Mouse (Mus musculus): ENCODE measurements at regions not wholly inside any gene's neighbourhood (a gene's known extent, or its start where the extent isn't known, plus 50 kb on each side); places are given as distances from the start of the nearest gene placed in this dataset.

DNA sequence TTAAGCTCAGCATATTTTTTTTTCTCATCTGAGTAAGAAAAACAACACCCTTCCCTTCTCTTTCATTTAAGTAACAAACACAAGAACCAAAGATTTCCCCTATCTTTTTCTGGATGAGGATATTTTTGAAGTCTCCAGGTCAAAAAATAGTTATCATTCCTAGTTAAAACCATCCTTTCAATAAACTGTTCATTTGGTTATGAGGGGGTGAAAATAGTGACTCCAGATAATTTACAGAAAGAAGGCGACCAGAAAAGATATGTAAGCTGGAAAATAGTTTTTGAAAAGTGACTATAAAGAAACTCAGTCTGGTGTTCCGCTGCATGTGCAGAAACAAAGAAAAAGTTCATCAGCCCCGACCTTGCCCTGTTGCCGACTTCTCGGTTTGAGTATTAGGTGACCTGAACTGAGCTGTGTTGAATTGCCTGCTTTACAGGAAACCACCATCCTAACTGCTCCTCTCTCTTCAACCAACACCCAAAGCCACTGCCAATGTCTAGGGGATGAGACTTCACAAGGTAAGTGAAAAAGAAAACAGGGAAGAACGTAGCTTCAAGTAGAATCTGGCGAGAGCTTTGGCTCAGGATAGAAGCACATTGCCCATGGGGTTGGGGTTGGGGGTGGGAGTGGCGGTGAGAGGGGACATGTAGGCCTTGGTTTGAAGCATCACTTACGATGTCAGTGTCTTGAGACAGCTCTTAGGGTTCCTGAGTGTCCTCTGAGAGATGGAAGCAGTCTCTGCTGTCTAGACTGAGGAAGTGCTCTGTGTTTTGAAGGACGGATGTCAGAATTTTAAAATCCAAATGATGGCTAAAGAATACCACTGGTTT, 104.6 kb downstream of the Ube2e3 start:
- intact Hi-C loops (cut with DNase I): no loop called here
- DNase-seq (ENCODE audit: low spot score): no peak

DNA sequence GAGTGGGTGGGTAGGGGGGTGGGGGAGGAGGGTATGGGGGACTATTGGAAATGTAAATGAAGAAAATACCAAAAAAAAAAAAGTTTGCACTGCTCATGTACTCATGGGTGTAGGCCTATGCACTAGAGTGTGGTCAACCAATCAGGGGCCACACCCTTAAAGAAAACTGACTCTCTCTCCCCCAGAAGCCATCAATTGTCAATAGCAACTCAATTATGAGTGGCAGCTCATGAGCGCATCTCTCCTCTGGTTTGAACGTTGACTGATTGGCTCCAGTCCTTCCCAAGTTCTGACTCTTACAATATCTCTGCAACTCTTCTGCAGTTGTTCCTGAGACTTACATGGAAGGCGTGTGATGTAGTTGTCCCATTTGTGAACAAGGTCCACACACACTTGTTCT, 105.9 kb downstream of the Ube2e3 start:
- intact Hi-C loops (cut with DNase I): no loop called here
- no peak for DNase-seq (ENCODE audit: low spot score)

DNA sequence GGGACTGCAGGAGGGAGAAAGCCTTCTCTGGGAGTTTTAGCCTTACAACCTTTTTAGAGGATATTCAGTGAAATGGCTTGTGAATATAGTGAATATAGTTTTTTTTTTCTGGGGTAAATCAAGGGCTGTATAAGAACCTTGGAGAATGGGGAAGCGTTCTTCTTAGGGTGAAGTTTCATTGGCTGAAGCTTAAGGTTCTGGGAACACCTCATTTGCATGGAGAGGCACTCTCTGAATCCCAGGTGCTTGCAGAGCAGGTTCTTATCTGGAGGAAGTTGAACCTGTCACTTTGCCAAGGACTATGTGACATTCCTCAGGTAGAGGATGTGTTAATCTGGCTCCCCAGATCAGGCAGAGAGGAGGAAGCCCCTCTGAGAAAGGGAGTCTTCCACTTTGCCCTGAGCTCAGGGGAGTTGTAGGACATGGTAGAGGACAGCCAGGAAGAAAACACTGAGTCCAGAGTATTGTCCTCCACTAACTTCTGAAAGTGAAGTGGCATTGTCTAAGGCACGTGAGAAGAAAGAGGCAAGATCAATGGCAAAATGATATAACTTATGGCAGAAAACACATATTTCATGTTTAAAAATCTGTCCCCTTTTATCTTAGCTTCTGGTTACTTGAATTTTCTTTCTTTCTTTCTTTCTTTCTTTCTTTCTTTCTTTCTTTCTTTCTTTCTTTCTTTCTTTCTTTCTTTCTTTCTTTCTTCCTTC, 106.9 kb downstream of the Ube2e3 start:
- intact Hi-C loops (cut with DNase I): no loop called here
- no peak for DNase-seq (ENCODE audit: low spot score)

DNA sequence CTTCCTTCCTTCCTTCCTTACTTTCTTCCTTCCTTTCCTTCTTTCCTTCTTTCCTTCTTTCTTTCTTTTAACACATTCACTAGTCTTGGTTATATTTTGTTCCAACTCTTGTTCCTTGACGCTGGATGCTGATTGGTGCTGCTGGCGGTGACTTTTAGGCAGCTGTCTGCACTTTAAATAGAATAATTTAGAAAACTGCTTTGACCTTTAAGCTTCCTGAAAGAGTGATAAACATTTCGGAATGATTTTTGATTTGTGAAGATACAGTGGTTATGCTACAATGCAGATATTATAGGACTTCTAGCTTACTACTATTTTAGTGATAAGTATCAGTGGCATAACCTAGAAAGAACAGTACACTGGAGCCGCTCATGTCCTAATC, 107.5 kb downstream of the Ube2e3 start:
- intact Hi-C loops (cut with DNase I): no loop called here
- no peak for DNase-seq (ENCODE audit: low spot score)

DNA sequence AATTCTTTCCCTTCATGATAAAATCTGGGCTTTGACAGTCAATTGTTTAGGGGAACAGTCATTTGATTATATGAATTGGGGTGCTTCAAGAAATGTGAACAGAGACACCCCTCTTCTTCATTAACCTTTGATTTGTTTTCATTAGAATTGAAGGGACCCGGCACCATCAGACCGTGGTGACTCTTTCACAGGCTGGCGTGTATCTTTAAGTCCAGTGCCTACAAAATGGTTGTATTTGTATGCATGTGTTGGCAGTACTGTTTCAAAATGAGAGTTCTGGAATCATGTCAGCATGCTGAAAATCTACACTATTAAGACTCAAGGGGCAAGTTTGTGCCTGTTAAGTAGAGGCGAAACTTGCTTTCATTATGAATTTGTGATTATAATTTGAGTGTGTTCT, 108.2 kb downstream of the Ube2e3 start:
- intact Hi-C loops (cut with DNase I): no loop called here
- no peak for DNase-seq (ENCODE audit: low spot score)

DNA sequence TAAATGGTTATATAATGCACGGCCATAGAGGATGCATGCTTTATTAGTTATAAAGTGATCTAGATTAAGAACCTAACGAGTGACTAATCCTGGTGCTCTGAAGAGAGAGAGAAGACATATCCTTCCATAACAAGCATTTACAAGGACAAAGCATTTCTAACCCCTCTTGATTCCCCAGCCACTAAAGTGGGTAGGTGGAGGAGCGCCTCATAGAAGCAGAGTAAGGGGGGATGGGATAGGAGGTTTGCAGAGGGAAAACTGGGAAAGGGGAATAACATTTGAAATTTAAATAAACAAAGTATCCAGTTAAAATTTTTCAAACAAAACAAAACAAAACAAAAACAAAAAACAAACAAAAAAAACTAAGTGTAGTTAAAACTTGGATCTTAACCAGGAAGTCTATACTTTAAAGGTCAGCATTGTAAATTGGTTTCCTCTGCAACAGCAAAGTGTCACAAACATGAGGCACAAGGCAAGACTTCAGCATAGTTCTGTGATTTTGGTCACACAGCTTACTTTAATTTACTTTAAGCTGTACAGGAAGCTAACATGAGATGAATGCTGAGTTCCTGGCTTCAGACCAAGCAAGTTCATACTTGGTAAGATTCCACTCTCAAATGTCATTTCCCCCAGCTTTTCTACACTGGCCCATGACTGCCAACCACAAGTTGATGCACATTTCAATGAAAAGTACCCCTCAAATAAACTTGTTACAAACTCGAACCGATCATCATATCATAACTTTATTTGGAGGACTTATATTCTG, 109.9 kb downstream of the Ube2e3 start:
- DNase-seq (ENCODE audit: low spot score): no peak
- intact Hi-C loops (cut with DNase I): no loop called here

DNA sequence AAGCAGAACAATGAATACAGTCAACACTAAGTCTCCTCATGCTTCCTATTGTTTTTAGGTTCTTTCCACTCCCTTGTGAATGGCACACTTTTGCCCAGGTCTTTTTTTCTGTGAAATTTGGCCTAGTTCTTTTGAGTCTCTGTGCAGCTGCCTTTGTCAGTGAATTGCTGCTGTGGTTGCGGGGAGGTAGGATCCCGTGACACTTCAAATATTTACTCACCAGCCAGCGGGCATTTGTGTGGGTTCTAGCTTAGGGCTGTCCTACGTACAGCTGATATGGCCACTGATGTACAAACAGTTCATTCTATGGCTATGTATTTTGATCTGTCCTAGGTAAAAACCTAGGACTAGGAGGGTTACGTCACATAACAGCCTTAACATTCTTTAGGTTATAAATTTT, 112.1 kb downstream of the Ube2e3 start:
- DNase-seq (ENCODE audit: low spot score): no peak
- intact Hi-C loops (cut with DNase I): no loop called here

DNA sequence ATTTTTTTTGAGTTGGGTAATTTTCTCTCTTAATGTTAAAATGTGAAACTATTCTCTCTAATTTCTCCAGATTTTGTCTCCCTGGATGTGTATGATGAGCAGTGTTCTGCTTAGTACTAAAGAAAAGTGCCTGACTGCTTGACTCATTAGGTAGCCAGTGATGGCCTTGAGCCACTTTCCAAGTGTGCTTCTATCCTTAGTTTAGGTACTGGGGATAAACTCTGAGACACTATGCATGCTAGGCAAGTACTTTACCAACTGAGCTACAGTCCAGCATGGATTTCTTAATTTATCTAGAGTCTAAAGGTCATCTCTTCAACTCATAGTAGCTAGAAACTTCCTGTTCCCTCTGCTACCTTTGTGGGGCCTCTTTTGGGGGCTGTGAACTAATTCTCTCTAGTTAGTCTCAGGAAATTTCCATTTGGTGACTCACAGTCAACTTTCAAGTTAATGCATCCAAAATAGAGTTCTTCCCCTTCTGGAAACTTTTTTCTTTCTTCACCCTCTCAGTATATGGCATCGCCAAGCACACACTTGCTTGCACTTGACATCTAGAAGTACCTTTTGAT, 112.8 kb downstream of the Ube2e3 start:
- intact Hi-C loops (cut with DNase I): no loop called here
- no peak for DNase-seq (ENCODE audit: low spot score)

DNA sequence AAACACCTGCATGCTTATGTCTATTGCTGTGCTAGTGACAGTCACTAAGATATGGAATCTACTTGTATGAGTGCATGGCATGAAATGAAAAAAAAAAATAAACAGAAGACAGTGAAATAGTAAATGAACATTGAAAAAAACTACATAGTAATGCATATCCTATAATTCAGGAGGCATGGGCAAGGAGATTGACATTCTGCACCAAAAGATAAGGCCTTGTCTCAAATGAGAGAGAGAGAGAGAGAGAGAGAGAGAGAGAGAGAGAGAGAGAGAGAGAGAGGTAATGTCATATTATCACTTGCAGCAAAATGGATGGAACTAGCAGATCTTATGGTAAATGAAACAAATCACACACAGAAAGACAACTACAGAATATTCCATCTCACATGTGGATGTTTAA, 115.4 kb downstream of the Ube2e3 start:
- no peak for DNase-seq (ENCODE audit: low spot score)
- intact Hi-C loops (cut with DNase I): no loop called here

DNA sequence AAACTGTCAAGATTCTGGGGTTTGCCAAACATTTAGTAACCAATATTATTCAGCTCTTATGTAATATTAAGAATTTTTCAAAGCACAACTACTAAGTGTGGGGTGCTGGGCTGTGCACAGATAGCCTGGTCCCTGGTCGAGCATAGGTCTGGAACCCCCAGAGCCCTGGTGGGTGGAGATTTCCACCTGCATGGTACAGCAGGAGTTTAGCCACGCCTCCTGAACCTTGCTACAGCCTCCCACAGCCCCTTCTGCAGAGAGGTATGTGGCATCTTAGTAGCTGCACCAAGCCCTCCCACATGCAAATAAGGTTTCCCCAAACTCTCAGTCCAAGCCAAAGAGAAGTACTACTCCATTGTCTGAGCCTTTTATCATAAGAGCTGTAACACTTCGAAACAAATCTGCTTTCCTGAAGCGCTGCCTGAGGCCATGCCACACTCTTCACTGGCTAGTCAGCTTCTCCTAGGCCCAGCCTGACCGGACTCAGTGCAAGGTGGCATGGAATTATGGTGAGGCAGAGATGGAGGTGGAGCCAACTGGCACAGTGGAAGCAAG, 116.1 kb downstream of the Ube2e3 start:
- intact Hi-C loops (cut with DNase I): no loop called here
- DNase-seq (ENCODE audit: low spot score): no peak

DNA sequence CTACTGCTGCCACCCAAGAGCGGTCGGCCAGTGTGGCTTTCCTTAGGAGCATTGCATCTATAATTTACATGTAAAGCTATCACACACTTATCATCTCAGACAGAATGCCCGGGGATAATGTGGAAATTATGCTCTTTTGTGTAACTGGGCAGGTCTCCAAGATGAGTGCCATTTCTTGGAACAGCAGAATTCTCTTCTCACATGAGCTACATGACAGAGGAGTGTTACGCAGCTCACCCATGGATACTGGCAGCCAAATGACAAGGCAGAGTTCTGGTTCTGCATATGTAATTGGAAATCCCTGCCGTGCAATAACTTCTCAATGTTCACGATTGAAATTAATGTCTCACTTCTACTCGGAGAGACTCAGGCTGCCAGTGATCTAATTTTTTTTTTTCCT, 119.1 kb downstream of the Ube2e3 start:
- no peak for DNase-seq (ENCODE audit: low spot score)
- intact Hi-C loops (cut with DNase I): no loop called here

DNA sequence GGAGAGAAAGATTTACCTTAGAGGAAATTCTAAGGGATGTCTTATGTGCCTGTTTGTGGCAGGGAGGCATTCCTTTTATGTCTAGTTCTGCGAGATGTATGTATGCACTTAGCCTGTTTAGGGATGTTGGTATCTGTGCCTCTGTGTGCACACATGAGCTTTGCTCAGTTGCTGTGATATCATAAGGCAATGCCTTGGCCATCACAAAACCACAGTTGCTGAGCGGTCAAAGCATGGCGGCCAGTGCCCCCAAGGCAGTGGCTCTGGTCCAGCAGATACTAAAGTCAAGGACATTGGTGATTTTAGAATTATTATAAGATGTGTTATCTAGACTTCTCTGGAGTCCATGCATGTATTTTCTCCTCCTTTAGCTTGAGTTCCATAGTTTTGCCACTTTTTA, 119.5 kb downstream of the Ube2e3 start:
- intact Hi-C loops (cut with DNase I): no loop called here
- DNase-seq (ENCODE audit: low spot score): no peak

DNA sequence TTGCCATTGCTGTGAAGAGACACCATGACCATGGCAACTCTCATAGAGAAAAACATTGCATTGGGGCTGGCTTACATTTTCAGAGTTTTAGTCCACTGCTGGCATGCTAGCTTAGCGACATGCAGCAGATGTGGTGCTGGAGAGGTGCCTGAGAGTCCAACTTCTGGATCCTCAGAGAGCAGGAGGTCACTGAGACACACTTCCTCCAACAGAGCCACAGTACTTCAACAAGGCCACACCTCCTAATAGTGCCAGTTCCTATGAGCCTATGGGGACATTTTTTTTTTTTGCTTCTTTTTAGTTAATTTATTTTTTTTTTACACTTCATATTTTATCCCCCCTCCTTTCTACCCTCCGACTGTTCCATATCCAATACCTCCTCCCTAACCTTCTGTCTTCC, 120.3 kb downstream of the Ube2e3 start:
- no peak for DNase-seq (ENCODE audit: low spot score)
- intact Hi-C loops (cut with DNase I): no loop called here

DNA sequence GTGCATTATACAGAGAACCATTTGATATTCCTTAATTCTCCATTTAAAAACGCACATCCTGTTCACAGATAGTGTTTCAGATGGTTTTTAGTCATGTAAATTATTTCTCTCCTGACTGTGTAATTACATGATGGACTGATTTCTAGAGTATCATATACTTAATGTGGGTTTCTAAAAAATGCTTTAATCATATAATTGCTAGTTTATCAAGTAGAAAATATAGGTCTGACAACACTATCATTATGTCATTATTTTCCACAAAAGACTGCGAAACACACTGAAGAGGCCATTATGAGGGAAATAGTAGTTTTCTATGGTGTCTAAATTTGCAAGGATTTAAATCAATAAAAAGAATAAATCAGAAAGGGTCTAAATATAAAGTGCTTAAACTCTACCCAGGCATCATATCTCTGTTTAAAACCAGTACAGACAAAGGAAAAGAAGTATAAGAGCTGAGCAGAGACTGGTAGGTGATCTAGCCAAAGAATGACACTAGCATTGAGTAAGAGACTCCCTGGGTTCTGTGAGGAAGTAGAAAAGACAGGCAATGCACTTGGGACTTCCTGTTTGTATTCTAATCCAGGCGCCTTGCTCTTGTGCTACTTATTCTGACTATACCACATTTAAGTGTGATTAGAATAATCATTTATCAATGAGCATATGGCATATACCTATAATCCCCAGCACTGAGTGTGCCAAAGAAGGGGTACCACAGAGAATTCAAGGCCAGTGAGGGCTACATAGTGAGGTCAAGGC, 127.1 kb downstream of the Ube2e3 start:
- no peak for DNase-seq (ENCODE audit: low spot score)
- intact Hi-C loops (cut with DNase I): no loop called here

DNA sequence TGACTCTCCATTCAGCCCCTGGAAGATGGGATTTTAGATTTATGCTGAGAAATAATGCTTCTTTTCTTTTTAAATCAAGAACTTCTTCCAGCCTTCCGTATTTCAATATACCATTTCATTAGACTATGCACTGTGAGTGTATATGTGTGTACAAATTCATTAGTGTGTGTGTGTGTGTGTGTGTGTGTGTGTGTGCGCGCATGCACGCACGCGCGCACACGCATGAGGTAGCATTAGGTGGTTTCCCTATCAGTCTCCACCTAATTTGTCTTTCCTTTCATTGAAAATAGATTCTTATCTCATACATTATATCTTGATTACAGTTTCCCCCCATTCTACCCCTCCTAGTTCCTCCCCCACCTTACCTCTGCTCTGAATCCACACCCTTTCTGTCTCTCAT, 130.7 kb downstream of the Ube2e3 start:
- DNase-seq (ENCODE audit: low spot score): no peak
- intact Hi-C loops (cut with DNase I): no loop called here

DNA sequence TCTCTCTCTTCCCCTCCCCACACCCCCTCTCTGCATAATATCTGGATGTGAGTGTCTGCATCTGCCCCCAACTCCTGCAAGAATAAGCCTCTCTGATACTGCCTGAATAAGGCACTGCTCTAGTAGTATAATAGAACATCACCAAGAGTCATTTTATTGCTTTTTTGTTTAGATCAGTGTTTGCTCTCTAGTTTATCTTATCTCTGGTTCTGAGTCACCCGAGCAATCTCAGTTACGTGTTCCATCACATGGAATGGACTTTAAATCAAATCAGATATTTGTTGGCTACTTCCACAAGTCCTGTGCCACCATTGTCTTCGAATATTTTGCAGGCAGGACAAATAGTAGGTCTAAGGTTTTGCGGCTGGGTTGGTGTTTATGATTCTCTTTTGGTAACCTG, 131.5 kb downstream of the Ube2e3 start:
- no peak for DNase-seq (ENCODE audit: low spot score)
- intact Hi-C loops (cut with DNase I): no loop called here

DNA sequence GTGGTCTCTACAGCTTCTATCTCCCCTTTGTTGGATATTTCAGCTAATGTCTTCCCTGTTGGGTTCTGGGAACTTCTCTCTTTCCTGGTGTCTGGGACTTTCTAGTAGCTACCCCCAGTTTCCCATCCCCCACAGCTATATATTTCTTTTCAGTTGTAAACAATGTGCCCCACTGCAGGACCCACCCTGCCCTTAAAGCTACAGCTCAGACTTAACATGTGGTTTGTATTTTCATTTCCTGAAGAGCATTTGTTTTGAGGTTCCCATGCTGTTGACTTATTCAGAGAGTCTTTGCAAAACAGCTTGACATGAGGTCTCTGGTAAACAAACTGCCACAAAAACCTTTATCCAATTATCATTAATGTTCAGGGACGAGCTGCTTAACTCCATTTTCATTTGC, 136.9 kb downstream of the Ube2e3 start:
- intact Hi-C loops (cut with DNase I): no loop called here
- DNase-seq (ENCODE audit: low spot score): no peak

DNA sequence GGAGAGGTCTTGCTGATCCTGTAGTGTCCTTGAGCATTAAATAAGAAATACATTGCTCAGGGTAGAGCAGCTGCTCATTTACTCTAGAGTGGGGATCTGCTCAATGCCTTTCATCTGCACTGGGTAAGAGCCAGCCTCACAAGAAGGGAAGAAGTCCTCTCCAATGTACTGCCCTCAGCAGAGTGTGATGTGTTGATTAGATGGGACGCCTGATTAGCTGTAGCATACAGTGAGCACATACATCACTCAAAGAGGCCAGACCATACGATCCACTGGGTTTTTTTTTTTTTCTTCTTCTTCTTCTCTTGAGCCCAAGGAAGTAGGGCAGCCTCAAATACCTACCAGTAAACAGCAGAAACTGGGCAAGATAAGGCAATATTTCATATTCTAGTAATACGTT, 140.7 kb downstream of the Ube2e3 start:
- no peak for DNase-seq (ENCODE audit: low spot score)
- intact Hi-C loops (cut with DNase I): no loop called here

DNA sequence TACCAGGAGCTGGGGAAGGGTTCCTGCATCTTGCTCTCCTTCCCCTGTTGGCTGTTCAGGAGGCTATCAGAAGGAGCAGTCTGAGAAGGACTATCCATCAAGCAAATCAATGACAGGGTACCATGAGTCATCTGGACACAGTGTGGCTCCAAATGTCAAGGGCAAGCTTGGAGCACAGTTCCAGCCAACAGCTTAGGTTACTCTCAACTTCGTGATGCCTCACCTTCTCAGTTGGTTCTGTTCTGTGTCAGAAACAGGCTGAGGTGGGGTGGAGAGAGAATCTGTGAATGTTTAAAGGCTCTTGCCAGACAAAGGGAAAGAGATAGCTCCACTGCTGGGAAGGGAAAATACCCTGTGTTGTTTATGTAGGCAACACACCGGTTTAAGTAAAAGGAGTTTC, 141.9 kb downstream of the Ube2e3 start:
- intact Hi-C loops (cut with DNase I): no loop called here
- no peak for DNase-seq (ENCODE audit: low spot score)

DNA sequence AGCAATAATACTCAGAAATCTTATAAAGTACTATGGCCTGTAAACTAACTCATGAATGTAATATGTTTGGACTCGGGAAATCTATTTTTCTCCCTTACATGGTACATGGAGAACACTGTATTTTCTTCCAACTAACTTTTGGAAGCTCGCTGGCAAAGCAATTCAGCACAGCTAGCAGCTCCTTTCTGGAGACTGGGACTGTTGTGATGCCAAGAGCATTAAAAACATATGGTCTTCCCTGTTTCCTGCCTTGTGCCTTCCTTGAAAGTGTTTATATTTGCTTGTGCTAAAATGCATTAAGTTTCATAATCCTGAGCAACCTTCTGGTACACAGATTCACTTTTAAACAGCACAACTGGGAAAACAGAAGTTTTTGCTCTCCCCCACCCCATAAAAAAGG, 142.3 kb downstream of the Ube2e3 start:
- intact Hi-C loops (cut with DNase I): no loop called here
- no peak for DNase-seq (ENCODE audit: low spot score)

Data from heart, postnatal 25 days (tissue).